Mouse (Mus musculus): ENCODE results near the gene Rimbp3. TPM values are rescaled to one million over a fixed set of nuclear protein-coding genes. Genes with fewer than 3 reads are reported as not detected.

Gene Rimbp3
- total and polyA plus RNA-seq, 2 experiments from 2014 or later = 1.3 to 4.3 TPM

DNA sequence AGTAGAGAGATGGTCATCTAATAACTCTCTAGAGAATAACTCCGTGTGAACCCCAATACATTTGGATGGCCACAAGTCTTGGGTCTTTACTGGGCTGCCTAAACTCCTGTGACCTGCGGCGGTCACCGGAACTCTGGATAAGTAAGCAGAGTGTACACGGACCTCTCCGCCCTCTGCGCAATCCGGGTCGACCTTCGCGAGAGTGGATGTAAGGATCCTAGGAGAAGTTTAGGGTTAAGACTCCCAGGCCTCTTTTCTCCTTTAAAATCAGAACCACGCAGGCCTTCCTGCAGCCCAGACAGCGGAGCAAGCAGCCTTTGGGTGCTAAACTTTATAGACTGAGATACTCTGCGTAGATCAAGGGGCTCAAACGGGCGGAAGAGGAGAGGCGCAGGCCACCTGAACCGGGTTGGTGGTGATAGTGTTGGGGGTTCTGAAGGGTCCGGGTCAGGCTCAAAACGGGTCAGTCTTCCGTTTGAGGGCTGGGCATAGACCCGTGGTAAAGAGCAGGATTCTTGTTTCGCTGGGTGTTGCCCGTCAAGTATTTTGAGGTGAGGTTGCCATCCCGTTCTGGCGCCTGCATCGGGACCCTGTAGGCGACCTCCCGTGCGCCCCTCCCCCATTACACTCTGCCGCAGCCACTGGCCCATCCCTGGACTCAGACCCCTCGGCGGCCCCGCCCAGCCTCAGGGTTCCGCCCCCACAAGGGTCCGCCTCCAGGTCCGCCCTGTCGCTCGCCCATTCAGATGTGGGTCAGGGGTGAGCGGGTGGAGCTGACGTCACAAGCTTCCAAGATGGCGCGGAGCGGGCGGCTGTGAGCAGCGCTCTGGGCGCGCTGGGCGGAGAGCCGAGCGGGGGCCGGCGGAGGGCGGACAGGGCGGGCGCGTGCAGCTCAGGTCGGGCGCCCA, 24.6 kb downstream of the Rimbp3 start, which contains the start of gene Hic2:
Hic2 (plus strand) TSS at position 779 of the 908 bp plus-strand sequence.
- WGBS = 2% methylated on average over 55 of the region's 59 CpGs
- H3K27me3 ChIP-seq (ENCODE audit: insufficient read depth, low read length) = no peaks in the 10 kb centered on the region

GRCm38 (mm10) chr16:17233702-17234498, 25.5 kb downstream of the Rimbp3 start:
- Histone ChIP-seq H3K27ac (peak overlapping the region; percentile 92), H3K4me2 (ENCODE audit: low read depth, low read length) (peak overlapping the region; percentile 89), H3K9ac (replicated peaks; ENCODE audit: low read length) (peak overlapping the region; percentile 97), H3K4me1 (ENCODE audit: insufficient read depth, low read length) (peaks cover 18% of the 10 kb centered on the region), H3K36me3 (ENCODE audit: insufficient read depth, low read length) (no peaks in the 10 kb centered on the region), H3K4me3 (ENCODE audit: low read length) (peak overlapping the region; percentile 96), H3K9me3 (ENCODE audit: low read length) (no peaks in the 10 kb centered on the region), H3K27me3 (ENCODE audit: insufficient read depth, low read length) (no peaks in the 10 kb centered on the region)
- TF ChIP-seq CTCF (IDR thresholded peaks at IDR 0.05; ENCODE audit: low read depth) = no peak
- ATAC-seq = peak; percentile 82
- under 1% methylated on average over 54 of the region's 62 CpGs for WGBS
- DNase-seq (ENCODE audit: low spot score) = peak; percentile 75

More for the DNA sequence above, 24.6 kb downstream of the Rimbp3 start, which contains the start of gene Hic2:
- no peak for TF ChIP-seq CTCF (IDR thresholded peaks at IDR 0.05; ENCODE audit: low read depth)
- Histone ChIP-seq H3K4me2 (ENCODE audit: low read depth, low read length) (peak within 1 kb of the TSS; percentile 89), H3K4me3 (ENCODE audit: low read length) (peak within 1 kb of the TSS; percentile 96), H3K4me1 (ENCODE audit: insufficient read depth, low read length) (peaks cover 18% of the 10 kb centered on the region), H3K9me3 (ENCODE audit: low read length) (no peaks in the 10 kb centered on the region), H3K9ac (replicated peaks; ENCODE audit: low read length) (peak within 1 kb of the TSS; percentile 97), H3K27ac (peak within 1 kb of the TSS; percentile 92), H3K36me3 (ENCODE audit: insufficient read depth, low read length) (no peaks in the 10 kb centered on the region)
- ATAC-seq = peak; percentile 97
- DNase-seq (ENCODE audit: low spot score) = peak; percentile 97

DNA sequence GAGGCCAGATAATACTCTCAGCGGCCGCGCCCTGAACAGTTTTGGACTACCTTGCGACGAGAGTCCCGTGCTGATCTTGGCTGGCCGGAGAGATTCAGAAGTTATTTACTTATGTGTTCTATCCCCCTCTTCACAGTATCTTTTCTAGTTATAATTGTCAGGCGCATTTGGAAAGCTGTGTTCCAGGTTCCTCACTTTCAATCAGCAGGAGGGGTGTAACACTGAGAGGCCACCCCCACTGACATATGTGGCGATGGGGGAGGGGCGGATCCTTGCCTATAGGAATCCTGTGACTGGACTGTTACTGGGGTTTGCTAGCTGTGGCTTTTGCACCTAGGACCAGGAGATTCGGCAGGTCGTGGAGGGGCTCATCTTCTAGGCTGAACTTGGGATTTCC, 26.1 kb downstream of the Rimbp3 start:
- no peak for TF ChIP-seq CTCF (IDR thresholded peaks at IDR 0.05; ENCODE audit: low read depth)
- H3K36me3 ChIP-seq (ENCODE audit: insufficient read depth, low read length) = no peaks in the 10 kb centered on the region
- no peaks in the 10 kb centered on the region for H3K27me3 ChIP-seq (ENCODE audit: insufficient read depth, low read length)
- WGBS = 1% methylated on average over 12 of the region's 12 CpGs
- ATAC-seq (no peak), DNase-seq (ENCODE audit: low spot score) (peak; percentile 60)
- peaks cover 18% of the 10 kb centered on the region for H3K4me1 ChIP-seq (ENCODE audit: insufficient read depth, low read length)
- peak overlapping the region; percentile 96 for H3K4me3 ChIP-seq (ENCODE audit: low read length)
- H3K4me2 ChIP-seq (ENCODE audit: low read depth, low read length) = peak overlapping the region; percentile 89
- H3K27ac ChIP-seq = peak overlapping the region; percentile 92
- peak overlapping the region; percentile 97 for H3K9ac ChIP-seq (replicated peaks; ENCODE audit: low read length)
- H3K9me3 ChIP-seq (ENCODE audit: low read length) = no peaks in the 10 kb centered on the region

DNA sequence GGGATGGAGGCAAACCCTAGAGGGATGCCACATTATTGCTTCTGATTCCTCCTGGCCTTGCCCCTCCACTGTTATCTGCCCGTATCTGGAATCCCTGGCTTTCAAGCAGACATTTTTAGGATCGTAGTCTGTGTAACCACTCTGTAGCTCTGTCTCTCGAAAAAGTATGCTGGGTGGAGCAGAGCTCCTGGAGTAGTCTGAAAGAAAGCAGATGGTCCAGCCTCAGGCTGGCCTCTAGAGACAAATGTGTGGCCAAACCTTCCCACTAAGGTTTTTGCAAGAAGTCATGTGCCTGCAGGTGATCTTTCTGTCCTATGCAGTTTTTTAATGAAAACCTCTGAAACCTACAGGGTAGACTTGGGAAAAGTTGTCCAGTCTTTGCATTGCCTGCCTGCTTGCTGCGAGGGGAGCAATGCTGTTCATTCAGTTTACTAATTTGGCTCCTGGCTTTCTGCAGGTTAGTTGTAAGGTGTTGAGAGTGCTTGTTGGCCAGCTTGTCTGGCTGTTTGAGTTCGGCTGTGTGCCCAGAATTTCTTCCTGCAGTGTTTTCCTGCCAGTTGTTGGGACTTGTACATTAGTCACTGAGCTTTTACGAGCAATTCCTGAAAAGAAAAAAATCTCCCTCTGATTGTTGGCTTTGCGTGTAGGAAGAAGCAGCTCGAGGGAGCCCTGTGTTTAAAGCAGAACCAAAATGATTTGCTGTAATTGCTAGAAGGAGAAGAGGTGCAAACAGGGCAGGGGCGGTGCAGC, 26.7 kb downstream of the Rimbp3 start:
- peak overlapping the region; percentile 96 for H3K4me3 ChIP-seq (ENCODE audit: low read length)
- no peaks in the 10 kb centered on the region for H3K27me3 ChIP-seq (ENCODE audit: insufficient read depth, low read length)
- 27% methylated on average over 9 of the region's 9 CpGs for WGBS
- H3K9ac ChIP-seq (replicated peaks; ENCODE audit: low read length) = peak overlapping the region; percentile 97; the same call in 1 of the 2 replicates
- ATAC-seq (no peak), DNase-seq (ENCODE audit: low spot score) (peak; percentile 24)
- H3K4me2 ChIP-seq (ENCODE audit: low read depth, low read length) = peak overlapping the region; percentile 89
- no peaks in the 10 kb centered on the region for H3K36me3 ChIP-seq (ENCODE audit: insufficient read depth, low read length)
- H3K9me3 ChIP-seq (ENCODE audit: low read length) = no peaks in the 10 kb centered on the region
- no peak for TF ChIP-seq CTCF (IDR thresholded peaks at IDR 0.05; ENCODE audit: low read depth)
- H3K4me1 ChIP-seq (ENCODE audit: insufficient read depth, low read length) = peaks cover 18% of the 10 kb centered on the region
- H3K27ac ChIP-seq = peak overlapping the region; percentile 92; the same call in 1 of the 2 replicates

DNA sequence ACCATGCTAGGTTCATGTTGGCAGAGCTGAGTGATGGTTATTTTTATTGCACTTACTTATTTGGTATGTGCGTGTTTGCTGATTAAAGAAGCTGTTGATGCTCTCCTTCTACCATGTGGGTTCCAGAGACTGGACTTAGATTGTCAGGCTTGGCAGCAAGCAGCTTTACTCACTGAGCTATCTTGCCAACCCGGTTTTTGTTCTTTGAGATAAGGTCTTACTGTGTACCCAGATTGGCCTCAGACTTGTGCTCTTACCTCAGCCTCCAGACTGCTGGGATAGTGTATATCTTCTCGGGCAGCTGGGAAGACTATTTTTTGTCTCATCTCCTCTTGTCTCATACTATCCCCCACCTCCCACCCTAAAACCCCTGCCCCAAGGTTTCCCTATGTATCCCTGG, 29.2 kb downstream of the Rimbp3 start:
- Histone ChIP-seq H3K4me1 (ENCODE audit: insufficient read depth, low read length) (peaks cover 18% of the 10 kb centered on the region), H3K4me2 (ENCODE audit: low read depth, low read length) (no peak overlapping the region), H3K4me3 (ENCODE audit: low read length) (no peak overlapping the region), H3K36me3 (ENCODE audit: insufficient read depth, low read length) (no peaks in the 10 kb centered on the region), H3K27ac (no peak overlapping the region), H3K9me3 (ENCODE audit: low read length) (no peaks in the 10 kb centered on the region), H3K27me3 (ENCODE audit: insufficient read depth, low read length) (no peaks in the 10 kb centered on the region), H3K9ac (replicated peaks; ENCODE audit: low read length) (no peak overlapping the region)
- ATAC-seq = no peak
- no peak for DNase-seq (ENCODE audit: low spot score)
- no peak for TF ChIP-seq CTCF (IDR thresholded peaks at IDR 0.05; ENCODE audit: low read depth)
- WGBS = 90% methylated on average over 3 of the region's 3 CpGs

- no peak overlapping the region for H3K9ac ChIP-seq (replicated peaks; ENCODE audit: low read length)
- DNase-seq (ENCODE audit: low spot score) (no peak), ATAC-seq (no peak)
- TF ChIP-seq CTCF (IDR thresholded peaks at IDR 0.05; ENCODE audit: low read depth) = no peak
- no peak overlapping the region for H3K4me3 ChIP-seq (ENCODE audit: low read length)
- H3K27me3 ChIP-seq (ENCODE audit: insufficient read depth, low read length) = no peaks in the 10 kb centered on the region
- no peak overlapping the region for H3K4me2 ChIP-seq (ENCODE audit: low read depth, low read length)
- H3K9me3 ChIP-seq (ENCODE audit: low read length) = no peaks in the 10 kb centered on the region
- peaks cover 18% of the 10 kb centered on the region for H3K4me1 ChIP-seq (ENCODE audit: insufficient read depth, low read length)
- WGBS = 62% methylated on average over 2 of the region's 2 CpGs
- no peaks in the 10 kb centered on the region for H3K36me3 ChIP-seq (ENCODE audit: insufficient read depth, low read length)
- H3K27ac ChIP-seq = no peak overlapping the region
These were observed 31.0 kb downstream of the Rimbp3 start for GRCm38 (mm10) chr16:17239409-17239808.
